Mouse (Mus musculus): Measurements from ENCODE around the gene 4933406M09Rik. TPM values are rescaled to one million over a fixed set of nuclear protein-coding genes. Genes with fewer than 3 reads are reported as not detected.

4933406M09Rik gene
- polyA plus RNA-seq, 1 experiment from 2014 or later: not detected

GRCm38 (mm10) chr1:134343567-134343966 lies 42.2 kb upstream of the 4933406M09Rik start:
- no peak for ATAC-seq (ENCODE audit: insufficient number of reproducible peaks, insufficient read depth, low FRiP score, low read depth)
- 0% methylated on average over 2 of the region's 2 CpGs for WGBS
- peaks cover 20 to 54% of the 10 kb centered on the region in 2 experiments for H3K4me1 ChIP-seq (ENCODE audit: control insufficient read depth in 2 of 2, insufficient read depth in 2 of 2, low read length in 2 of 2)

GRCm38 (mm10) chr1:134344005-134344950 lies 41.5 kb upstream of the 4933406M09Rik start:
- Histone ChIP-seq H3K27ac (replicated peaks in 1 of 2; ENCODE audit: control insufficient read depth in 1 of 2, insufficient read depth in 1 of 2, low read depth in 2 of 2, low read length in 2 of 2) (peak overlapping the region; percentile 62 to 63), H3K27me3 (ENCODE audit: control insufficient read depth, insufficient read depth, low read length) (no peaks in the 10 kb centered on the region), H3K9me3 (ENCODE audit: control insufficient read depth, low read length) (no peaks in the 10 kb centered on the region), H3K36me3 (ENCODE audit: control insufficient read depth, insufficient read depth, low read length) (peaks cover 32% of the 10 kb centered on the region), H3K4me2 (ENCODE audit: low read length) (peak overlapping the region; percentile 78), H3K4me1 (ENCODE audit: control insufficient read depth in 2 of 2, insufficient read depth in 2 of 2, low read length in 2 of 2) (peaks cover 18 to 48% of the 10 kb centered on the region in 2 experiments), H3K4me3 (ENCODE audit: control insufficient read depth in 1 of 2, insufficient read depth in 1 of 2, low read depth in 1 of 2, low read length in 2 of 2) (peak overlapping the region; percentile 53 to 74), H3K9ac (ENCODE audit: low read length) (peak overlapping the region; percentile 76)
- WGBS: 1% methylated on average over 46 of the region's 54 CpGs
- ATAC-seq (ENCODE audit: insufficient number of reproducible peaks, insufficient read depth, low FRiP score, low read depth): peak; percentile 90

More at GRCm38 (mm10) chr1:134343567-134343966, 42.2 kb upstream of the 4933406M09Rik start:
- peaks cover 28% of the 10 kb centered on the region for H3K36me3 ChIP-seq (ENCODE audit: control insufficient read depth, insufficient read depth, low read length)
- H3K4me2 ChIP-seq (ENCODE audit: low read length): peak overlapping the region; percentile 78
- peak overlapping the region; percentile 16 to 63; a peak in 2 of 4 replicates for H3K27ac ChIP-seq (replicated peaks in 1 of 2; ENCODE audit: control insufficient read depth in 1 of 2, insufficient read depth in 1 of 2, low read depth in 2 of 2, low read length in 2 of 2)
- peak overlapping the region; percentile 53 to 74 for H3K4me3 ChIP-seq (ENCODE audit: control insufficient read depth in 1 of 2, insufficient read depth in 1 of 2, low read depth in 1 of 2, low read length in 2 of 2)
- H3K9me3 ChIP-seq (ENCODE audit: control insufficient read depth, low read length): no peaks in the 10 kb centered on the region
- H3K9ac ChIP-seq (ENCODE audit: low read length): peak overlapping the region; percentile 76
- no peaks in the 10 kb centered on the region for H3K27me3 ChIP-seq (ENCODE audit: control insufficient read depth, insufficient read depth, low read length)

- 76% methylated on average over 4 of the region's 4 CpGs for WGBS
- Histone ChIP-seq H3K4me1 (ENCODE audit: control insufficient read depth in 2 of 2, insufficient read depth in 2 of 2, low read length in 2 of 2) (peaks cover 12 to 43% of the 10 kb centered on the region in 2 experiments), H3K4me2 (ENCODE audit: low read length) (peak overlapping the region; percentile 78), H3K9me3 (ENCODE audit: control insufficient read depth, low read length) (no peaks in the 10 kb centered on the region), H3K4me3 (ENCODE audit: control insufficient read depth in 1 of 2, insufficient read depth in 1 of 2, low read depth in 1 of 2, low read length in 2 of 2) (peak overlapping the region in 1 of 2 experiments; percentile 53; a peak in 2 of 4 replicates), H3K9ac (ENCODE audit: low read length) (no peak overlapping the region), H3K36me3 (ENCODE audit: control insufficient read depth, insufficient read depth, low read length) (peaks cover 40% of the 10 kb centered on the region), H3K27me3 (ENCODE audit: control insufficient read depth, insufficient read depth, low read length) (no peaks in the 10 kb centered on the region), H3K27ac (replicated peaks in 1 of 2; ENCODE audit: control insufficient read depth in 1 of 2, insufficient read depth in 1 of 2, low read depth in 2 of 2, low read length in 2 of 2) (peak overlapping the region; percentile 40 to 63; a peak in 2 of 4 replicates)
- no peak for ATAC-seq (ENCODE audit: insufficient number of reproducible peaks, insufficient read depth, low FRiP score, low read depth)
Observed at GRCm38 (mm10) chr1:134345075-134345474, 40.7 kb upstream of the 4933406M09Rik start.

- WGBS: 77% methylated on average over 9 of the region's 9 CpGs
- no peak for ATAC-seq (ENCODE audit: insufficient number of reproducible peaks, insufficient read depth, low FRiP score, low read depth)
- Histone ChIP-seq H3K4me1 (ENCODE audit: control insufficient read depth in 2 of 2, insufficient read depth in 2 of 2, low read length in 2 of 2) (peaks cover 7 to 30% of the 10 kb centered on the region in 2 experiments), H3K4me3 (ENCODE audit: control insufficient read depth in 1 of 2, insufficient read depth in 1 of 2, low read depth in 1 of 2, low read length in 2 of 2) (no peak overlapping the region), H3K36me3 (ENCODE audit: control insufficient read depth, insufficient read depth, low read length) (peaks cover 67% of the 10 kb centered on the region), H3K9me3 (ENCODE audit: control insufficient read depth, low read length) (no peaks in the 10 kb centered on the region), H3K9ac (ENCODE audit: low read length) (no peak overlapping the region), H3K4me2 (ENCODE audit: low read length) (no peak overlapping the region), H3K27ac (replicated peaks in 1 of 2; ENCODE audit: control insufficient read depth in 1 of 2, insufficient read depth in 1 of 2, low read depth in 2 of 2, low read length in 2 of 2) (no peak overlapping the region), H3K27me3 (ENCODE audit: control insufficient read depth, insufficient read depth, low read length) (no peaks in the 10 kb centered on the region)
Observed at GRCm38 (mm10) chr1:134347791-134348190, 37.9 kb upstream of the 4933406M09Rik start.

- no peaks in the 10 kb centered on the region for H3K27me3 ChIP-seq (ENCODE audit: control insufficient read depth, insufficient read depth, low read length)
- H3K4me1 ChIP-seq (ENCODE audit: control insufficient read depth in 2 of 2, insufficient read depth in 2 of 2, low read length in 2 of 2): no peaks in the 10 kb centered on the region; a peak in 1 of 4 replicates
- H3K9me3 ChIP-seq (ENCODE audit: control insufficient read depth, low read length): no peaks in the 10 kb centered on the region
- ATAC-seq (ENCODE audit: insufficient number of reproducible peaks, insufficient read depth, low FRiP score, low read depth): no peak
- 97% methylated on average over 2 of the region's 2 CpGs for WGBS
- H3K4me3 ChIP-seq (ENCODE audit: control insufficient read depth in 1 of 2, insufficient read depth in 1 of 2, low read depth in 1 of 2, low read length in 2 of 2): no peak overlapping the region
- H3K4me2 ChIP-seq (ENCODE audit: low read length): no peak overlapping the region
- no peak overlapping the region for H3K27ac ChIP-seq (replicated peaks in 1 of 2; ENCODE audit: control insufficient read depth in 1 of 2, insufficient read depth in 1 of 2, low read depth in 2 of 2, low read length in 2 of 2)
- no peak overlapping the region for H3K9ac ChIP-seq (ENCODE audit: low read length)
- peaks cover 94% of the 10 kb centered on the region for H3K36me3 ChIP-seq (ENCODE audit: control insufficient read depth, insufficient read depth, low read length)
Observed at GRCm38 (mm10) chr1:134353326-134353725, 32.4 kb upstream of the 4933406M09Rik start.

- no peak for ATAC-seq (ENCODE audit: insufficient number of reproducible peaks, insufficient read depth, low FRiP score, low read depth)
- Histone ChIP-seq H3K9ac (ENCODE audit: low read length) (no peak overlapping the region), H3K27ac (replicated peaks in 1 of 2; ENCODE audit: control insufficient read depth in 1 of 2, insufficient read depth in 1 of 2, low read depth in 2 of 2, low read length in 2 of 2) (no peak overlapping the region), H3K4me3 (ENCODE audit: control insufficient read depth in 1 of 2, insufficient read depth in 1 of 2, low read depth in 1 of 2, low read length in 2 of 2) (no peak overlapping the region), H3K9me3 (ENCODE audit: control insufficient read depth, low read length) (no peaks in the 10 kb centered on the region), H3K4me1 (ENCODE audit: control insufficient read depth in 2 of 2, insufficient read depth in 2 of 2, low read length in 2 of 2) (peaks cover 3 to 12% of the 10 kb centered on the region in 2 experiments; a peak in 3 of 4 replicates), H3K4me2 (ENCODE audit: low read length) (no peak overlapping the region), H3K27me3 (ENCODE audit: control insufficient read depth, insufficient read depth, low read length) (no peaks in the 10 kb centered on the region), H3K36me3 (ENCODE audit: control insufficient read depth, insufficient read depth, low read length) (peaks cover 80% of the 10 kb centered on the region)
- WGBS: 90% methylated on average over 4 of the region's 4 CpGs
Observed at GRCm38 (mm10) chr1:134357461-134357860, 28.3 kb upstream of the 4933406M09Rik start.

- ATAC-seq (ENCODE audit: insufficient number of reproducible peaks, insufficient read depth, low FRiP score, low read depth): no peak
- peak overlapping the region; percentile 73 to 95; a peak in 3 of 4 replicates for H3K4me3 ChIP-seq (ENCODE audit: control insufficient read depth in 1 of 2, insufficient read depth in 1 of 2, low read depth in 1 of 2, low read length in 2 of 2)
- H3K27ac ChIP-seq (replicated peaks in 1 of 2; ENCODE audit: control insufficient read depth in 1 of 2, insufficient read depth in 1 of 2, low read depth in 2 of 2, low read length in 2 of 2): no peak overlapping the region
- no peaks in the 10 kb centered on the region for H3K9me3 ChIP-seq (ENCODE audit: control insufficient read depth, low read length)
- 63% methylated on average over 7 of the region's 7 CpGs for WGBS
- peak overlapping the region; percentile 88 for H3K9ac ChIP-seq (ENCODE audit: low read length)
- peaks cover 48% of the 10 kb centered on the region for H3K36me3 ChIP-seq (ENCODE audit: control insufficient read depth, insufficient read depth, low read length)
- peak overlapping the region; percentile 90 for H3K4me2 ChIP-seq (ENCODE audit: low read length)
- H3K4me1 ChIP-seq (ENCODE audit: control insufficient read depth in 2 of 2, insufficient read depth in 2 of 2, low read length in 2 of 2): peaks cover 3 to 13% of the 10 kb centered on the region in 2 experiments; a peak in 3 of 4 replicates
- H3K27me3 ChIP-seq (ENCODE audit: control insufficient read depth, insufficient read depth, low read length): no peaks in the 10 kb centered on the region
Observed at GRCm38 (mm10) chr1:134360656-134361055, 25.1 kb upstream of the 4933406M09Rik start.
